Mouse (Mus musculus): ENCODE data around the gene Apopt1.
"Not testable (repeated sequence)": the region's sequence is repeated elsewhere in the genome, so short reads cannot be mapped to it uniquely, and the experiment has no call there.

Apopt1 gene

DNA sequence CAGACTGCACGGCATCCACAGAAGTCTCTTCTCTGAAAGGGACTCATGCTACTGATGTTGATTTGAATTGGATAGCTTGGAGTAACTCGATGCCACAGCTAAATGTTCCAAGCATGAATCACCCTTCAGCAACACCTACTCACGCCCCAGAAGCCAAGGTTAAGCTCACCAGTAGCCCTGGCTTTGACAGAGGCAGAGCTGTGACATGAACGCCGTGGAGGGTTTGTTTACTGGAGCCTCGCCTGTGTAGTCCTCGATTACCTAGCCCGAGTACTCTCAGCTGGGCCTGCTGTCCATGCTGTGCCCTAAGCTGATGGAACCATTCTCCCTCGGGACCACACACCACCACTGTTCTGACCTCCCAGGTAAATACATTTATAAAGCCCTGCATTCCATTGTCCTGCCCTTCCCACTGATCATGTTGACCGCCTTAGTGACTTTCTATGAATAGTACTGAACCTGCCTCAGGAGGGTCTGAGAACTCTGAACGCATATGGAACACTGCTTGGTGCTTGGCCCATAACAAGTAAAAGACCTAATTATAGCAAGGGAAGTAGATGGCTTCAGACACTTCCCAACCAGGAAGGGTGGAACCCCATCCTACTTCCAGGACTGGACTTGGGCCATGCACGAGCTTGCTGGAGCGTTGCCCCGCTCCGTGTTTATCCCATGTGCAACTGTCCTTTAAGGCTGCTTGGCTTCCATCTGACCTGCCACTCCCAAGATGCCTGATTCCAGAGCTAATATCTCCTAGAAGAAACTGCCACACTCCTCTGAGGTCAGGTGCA, 7.7 kb upstream of the Apopt1 start:
- DNase-seq (ENCODE audit: low spot score in 2 of 2): no peak

DNA sequence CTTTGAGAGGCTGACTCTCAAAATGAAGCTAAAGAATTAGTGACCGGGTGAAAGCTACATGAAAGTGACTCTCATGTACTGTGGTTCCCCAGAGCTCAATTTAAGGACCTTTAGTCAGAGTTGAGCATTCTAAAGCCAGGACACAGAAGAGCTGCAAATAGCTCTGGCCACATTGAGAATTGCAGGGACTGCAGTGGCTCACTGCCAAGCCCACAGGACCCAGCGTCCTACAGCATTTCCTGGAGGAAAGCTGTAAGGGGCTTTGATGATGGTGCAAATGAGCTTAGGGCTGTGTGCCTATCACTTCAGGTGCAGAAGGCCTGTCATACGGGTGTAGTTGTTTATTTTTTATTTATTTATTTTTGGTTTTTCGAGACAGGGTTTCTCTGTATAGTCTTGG, 4.9 kb upstream of the Apopt1 start:
- no peak for DNase-seq (ENCODE audit: low spot score in 2 of 2)

DNA sequence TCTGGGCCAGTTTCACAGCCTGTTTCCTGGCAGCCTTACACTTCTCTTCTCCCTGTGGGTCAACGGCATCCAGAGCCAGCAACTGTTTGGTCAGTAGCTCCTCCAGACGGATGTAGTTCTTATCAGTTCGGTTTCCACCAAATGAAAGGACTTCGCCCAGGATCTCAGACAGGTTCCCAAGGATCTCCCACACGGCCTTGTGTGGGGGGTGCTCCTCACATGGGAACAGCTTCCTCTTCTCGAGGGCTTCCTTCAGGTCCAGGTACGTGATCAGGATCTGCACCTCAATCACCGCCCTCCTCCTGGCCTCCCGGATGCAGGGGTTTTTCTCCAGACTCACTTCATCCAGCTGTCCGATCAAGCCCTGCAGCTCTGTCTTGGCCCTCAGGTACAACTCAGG, 3.0 kb upstream of the Apopt1 start:
- no peak for DNase-seq (ENCODE audit: low spot score in 2 of 2)

DNA sequence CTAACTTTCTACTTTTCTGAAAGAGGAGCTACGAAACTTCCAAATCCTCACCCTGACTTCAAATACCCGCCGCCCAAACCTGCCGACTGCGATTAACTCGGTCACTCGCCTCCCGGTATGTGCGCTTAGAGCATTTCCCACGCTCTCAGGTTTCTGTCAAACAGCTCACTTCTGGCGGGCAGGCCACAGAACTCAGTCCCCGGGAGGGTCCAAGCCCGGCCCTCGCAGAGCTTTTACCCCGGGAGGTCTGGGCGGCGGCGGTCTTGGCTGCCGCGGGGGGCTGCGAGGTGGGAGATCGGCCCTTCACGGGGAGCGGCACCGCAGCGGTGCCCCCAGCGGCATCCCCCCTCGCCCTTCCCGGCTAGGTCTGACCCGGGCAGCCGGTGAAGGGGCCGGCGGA, 585 bp upstream of the Apopt1 start:
- DNase-seq (ENCODE audit: low spot score in 2 of 2): peak in 1 of 2 experiments; percentile 22

DNA sequence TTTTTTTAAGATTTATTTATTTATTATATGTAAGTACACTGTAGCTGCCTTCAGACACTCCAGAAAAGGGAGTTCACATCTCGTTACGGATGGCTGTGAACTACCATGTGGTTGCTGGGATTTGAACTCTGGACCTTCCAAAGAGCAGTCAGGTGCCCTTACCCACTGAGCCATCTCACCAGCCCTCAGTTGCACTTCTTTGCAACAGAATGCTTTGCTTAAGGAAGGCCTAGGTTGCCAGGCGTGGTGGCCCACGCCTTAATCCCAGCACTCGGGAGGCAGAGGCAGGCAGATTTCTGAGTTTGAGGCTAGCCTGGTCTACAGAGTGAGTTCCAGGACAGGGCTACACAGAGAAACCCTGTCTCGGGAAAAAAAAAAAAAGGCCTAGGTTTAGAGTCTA, 819 bp downstream of the Apopt1 start:
- not testable (repeated sequence) for DNase-seq (ENCODE audit: low spot score in 2 of 2)

DNA sequence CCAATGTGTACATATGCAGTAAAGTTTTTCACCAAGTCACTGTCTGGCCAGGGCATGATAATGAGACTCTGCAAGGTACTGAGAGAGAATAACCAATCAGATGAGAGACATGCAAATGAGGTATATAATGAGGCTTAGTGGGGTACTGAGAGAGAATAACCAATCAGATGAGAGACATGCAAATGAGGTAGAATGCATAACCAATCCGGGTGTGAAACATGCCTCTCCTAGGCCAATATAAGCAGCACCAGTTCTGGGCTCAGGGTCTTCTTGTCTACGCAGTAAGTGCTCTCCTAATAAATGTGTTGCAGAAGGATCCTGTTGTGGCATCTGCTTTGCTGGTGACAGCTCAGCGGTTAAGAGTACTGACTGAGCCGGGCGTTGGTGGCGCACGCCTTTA, 3.4 kb downstream of the Apopt1 start:
- DNase-seq (ENCODE audit: low spot score in 2 of 2): no peak

DNA sequence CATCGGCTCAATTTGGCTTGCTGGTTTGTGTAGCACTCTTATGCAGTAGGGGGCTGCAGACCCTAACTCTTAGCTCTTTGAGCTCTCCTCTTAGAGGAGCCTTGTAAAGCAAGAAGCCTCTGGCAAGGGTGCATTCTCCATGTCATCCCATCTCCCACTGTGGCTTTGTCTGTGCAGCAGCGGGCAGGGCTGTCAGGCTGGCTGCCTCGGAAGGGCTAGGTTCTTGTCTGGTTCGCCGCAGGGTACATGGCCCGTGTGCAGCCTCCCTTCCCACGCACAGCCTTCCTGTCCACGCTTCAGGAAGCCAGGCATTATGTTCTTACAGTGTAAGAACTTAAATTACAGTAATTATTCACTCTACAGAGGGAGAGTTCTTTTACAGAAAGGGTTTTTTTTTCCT, 5.6 kb downstream of the Apopt1 start:
- no peak for DNase-seq (ENCODE audit: low spot score in 2 of 2)

DNA sequence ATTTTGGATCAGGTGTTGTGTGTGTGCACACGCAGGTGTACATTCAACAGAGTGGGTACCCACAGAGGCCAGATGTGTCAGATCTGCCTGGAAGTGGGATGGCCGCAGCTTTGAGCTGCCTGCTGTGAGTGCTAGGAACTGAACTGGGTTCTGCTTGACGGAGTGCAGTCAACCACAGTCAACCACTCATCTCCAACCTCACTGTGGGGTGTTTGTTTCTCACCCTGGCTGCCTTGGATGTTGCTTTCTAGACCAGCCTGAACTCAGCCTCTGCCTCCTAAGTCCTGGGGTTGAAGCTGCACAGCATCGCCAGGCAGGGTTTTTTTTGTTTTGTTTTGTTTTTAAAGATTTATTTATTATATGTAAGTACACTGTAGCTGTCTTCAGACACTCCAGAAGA, 7.2 kb downstream of the Apopt1 start:
- no peak for DNase-seq (ENCODE audit: low spot score in 2 of 2)

DNA sequence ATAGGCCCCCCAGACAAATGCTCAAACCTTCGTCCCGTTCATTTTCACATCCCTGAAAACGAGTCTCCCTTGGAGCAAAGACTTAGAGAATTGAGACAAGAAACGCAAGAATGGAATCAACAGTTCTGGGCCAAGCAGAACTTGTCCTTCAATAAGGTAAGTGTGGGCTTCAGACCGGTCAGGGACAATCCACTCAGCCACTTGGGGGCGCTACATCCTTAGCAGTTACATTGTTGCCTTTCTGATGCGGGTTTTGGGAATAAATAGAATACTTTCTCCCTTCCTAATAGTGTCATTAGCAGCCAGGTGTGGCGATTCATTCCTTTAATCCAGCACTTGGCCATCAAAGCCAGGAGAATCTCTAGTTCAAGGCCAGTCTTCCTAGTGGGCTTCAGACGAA, 9.6 kb downstream of the Apopt1 start:
- peak in 1 of 2 experiments; percentile 66 for DNase-seq (ENCODE audit: low spot score in 2 of 2)

DNA sequence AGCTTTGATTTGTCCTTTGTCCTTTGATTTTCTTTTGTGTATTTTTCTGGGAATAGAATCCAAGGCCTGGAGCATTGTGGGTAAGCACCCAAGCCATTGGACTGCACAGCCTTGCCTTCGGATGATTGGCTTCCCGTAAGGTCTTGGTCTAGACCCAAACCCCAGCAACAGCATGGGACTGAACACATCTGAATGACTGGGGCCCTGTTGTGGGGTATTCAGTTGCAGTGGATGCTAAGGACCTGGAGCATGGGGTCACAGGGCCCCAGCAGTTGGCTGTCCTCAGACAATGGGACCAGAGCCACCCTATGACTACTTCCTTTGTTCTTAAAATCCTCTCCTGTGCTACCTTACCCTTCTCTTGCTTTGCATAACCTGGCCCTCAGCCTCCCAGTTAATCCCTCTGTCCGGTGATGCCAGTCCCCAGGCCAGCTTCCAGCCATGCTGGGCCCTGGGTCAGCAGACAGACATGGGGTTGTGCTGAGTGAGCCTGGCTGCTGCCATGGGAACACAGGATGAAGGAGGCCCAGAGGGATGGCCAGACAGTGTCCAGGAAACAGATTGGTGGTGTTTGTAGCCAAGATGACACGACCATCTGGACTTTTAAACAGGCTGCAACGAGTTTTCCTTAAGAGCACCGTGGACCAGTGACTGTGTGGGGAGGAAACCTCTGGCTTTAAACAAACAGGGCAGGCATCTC, 11.7 kb downstream of the Apopt1 start:
- DNase-seq (ENCODE audit: low spot score in 2 of 2): peak in 1 of 2 experiments; percentile 60

DNA sequence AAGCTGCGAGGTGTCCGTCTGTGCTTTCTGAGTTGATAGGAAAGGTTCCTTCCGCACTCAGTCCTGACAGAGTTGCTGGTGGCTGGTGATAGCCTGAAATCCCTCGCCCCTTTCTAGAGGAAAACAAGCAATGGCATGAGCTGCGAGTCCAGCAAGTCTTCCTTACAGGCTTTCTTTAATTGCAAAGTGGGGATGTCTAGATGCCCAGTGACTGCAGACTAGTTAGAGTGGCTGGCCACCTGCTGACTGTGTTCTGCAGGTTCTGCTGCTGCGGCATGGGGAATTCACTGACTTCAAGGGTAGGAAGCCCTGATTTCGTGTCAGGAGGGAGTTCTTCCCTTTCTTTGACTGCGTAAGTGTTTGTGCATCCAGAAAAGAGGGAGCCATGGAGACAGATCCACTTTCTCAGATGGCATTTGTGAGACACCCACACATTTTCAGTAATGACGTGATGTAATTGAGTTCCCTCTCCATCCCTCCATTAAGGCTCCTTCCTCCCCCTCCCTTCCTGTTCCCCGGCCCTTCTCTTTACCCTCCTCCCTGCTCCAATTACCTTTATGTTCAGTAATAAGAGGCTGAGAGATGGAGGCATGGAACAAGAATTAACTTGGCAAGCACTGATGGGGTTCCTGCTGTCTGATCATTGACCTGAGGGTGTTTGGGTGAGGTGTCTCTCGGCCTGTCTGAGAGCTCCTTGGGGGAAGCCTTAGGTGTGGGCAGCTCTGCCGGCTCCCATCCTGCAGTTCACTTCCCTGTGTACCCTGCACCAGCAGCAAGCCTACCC, 12.5 kb downstream of the Apopt1 start:
- DNase-seq (ENCODE audit: low spot score in 2 of 2): no peak

DNA sequence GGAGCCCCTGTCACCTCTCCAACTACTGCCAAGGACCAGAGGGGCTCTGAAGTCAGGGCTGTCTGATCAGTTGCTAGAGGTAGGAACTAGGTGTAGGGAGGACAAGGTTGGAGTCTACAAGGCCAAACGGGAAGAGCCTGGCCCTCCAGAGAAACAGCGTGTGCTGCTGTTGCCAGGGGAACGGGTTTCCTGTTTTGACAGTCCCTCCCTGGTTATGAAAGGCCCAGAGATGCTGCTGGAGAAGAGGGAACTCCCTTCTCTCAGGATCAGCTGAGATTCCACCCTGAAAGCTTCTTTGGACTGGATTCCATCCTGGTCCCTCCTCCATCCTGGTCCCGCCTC, 13.0 kb downstream of the Apopt1 start:
- no peak for DNase-seq (ENCODE audit: low spot score in 2 of 2)

DNA sequence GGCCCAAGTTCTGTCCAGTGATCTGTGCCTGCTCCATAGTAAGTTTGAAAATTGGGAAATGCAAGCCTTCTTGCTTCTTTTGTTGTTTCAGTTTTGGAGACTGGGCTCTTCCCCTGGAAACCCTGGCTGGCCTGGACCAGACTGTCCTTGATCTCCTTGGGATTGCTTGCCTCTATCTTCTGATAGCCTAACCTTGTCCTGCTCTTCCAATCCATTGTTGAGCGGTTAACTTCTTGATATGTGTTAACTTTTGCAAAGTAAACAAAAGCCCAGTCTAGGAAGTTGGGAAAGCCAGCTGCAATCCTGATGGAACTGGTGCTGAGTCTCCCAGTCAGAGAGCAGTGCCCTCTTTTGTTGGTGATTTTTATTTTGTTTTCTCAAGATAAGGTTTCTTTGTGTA, 14.9 kb downstream of the Apopt1 start:
- DNase-seq (ENCODE audit: low spot score in 2 of 2): no peak

DNA sequence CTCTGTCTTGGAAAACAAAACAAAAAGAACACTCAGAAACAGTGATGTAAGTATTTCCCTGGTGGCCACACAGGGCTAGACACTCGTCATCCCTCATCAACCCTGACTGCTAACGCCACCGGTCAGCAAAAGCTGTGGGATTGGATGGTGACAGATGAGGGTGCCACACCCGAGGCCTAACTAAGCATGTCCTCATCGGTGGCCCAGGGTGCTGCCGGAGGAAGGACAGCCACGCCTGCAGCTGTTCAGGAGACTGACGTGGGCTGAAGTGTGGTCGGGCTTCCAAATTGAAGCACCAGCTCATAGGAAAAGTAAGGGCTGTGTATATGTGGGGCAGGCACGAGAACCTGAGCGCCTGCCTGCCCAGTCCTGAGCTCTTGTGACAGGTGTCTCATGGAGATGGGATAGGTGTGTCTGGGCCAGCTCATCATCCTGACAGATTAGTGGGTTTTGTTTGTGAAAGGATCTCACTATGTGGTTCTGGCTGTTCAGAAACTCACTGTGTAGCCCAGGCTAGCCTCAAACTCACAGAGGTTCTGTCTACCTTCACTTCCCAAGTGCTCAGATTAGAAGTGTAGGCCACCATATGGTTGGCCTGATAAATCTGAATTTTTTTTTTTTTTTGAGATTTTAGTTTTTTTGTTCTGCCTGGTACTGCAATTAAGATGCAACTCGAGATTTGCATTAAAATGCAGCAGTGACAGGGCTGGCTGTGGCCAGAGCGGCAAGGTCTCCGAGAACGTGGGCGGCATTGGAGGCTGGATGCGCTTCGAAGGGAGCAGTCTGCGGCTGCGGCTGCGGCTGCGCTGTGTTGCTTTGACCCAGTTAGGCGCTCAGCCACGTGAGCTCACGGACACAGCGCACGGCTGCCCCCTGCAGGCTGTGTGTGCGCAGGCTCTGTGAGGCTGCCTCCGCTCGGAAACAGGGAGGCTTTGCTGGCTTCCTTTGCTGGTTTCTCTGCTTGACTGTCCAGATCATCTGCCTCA, 19.1 kb downstream of the Apopt1 start:
- peak; percentile 70 to 93 for DNase-seq (ENCODE audit: low spot score in 2 of 2)

DNA sequence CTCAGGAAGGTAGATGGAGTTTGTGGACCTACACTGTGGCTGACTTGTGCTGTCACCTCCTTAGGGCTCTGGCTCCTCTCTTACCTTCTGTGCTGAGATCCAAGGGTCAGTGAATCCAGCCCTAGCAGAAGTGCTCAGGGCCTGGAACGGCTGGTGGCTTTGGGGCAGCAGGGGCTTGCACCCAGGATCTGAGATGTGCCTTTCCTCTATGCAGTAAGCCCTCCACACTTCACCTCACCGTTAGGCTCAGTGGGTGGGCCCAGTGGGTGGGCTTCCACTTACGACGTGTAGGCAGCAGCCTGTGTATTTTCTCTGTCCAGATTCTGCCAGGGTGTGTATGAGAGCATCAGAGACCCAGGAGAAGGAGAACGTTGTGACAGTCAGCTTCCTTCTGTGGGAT, 19.9 kb downstream of the Apopt1 start:
- DNase-seq (ENCODE audit: low spot score in 2 of 2): peak in 1 of 2 experiments; percentile 13

DNA sequence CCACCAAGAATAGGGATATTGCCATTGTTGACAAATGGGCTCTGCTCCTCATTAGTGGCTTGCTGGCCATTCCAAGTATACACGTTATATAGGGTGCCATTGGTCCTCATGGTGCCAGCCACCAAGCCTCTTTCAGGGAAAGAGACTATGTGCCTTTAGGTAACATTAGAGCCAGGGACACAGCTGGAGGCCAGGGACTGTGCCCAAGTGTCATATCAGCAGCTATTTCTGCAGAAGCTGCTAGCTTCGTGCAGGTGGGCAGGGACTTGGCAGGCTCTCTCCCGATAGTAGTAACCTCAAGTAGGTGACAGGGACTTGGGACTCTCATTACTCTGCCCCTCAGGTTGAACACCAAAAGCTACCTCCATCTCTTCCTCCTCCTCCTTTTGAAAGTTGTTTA, 21.9 kb downstream of the Apopt1 start:
- DNase-seq (ENCODE audit: low spot score in 2 of 2): no peak

DNA sequence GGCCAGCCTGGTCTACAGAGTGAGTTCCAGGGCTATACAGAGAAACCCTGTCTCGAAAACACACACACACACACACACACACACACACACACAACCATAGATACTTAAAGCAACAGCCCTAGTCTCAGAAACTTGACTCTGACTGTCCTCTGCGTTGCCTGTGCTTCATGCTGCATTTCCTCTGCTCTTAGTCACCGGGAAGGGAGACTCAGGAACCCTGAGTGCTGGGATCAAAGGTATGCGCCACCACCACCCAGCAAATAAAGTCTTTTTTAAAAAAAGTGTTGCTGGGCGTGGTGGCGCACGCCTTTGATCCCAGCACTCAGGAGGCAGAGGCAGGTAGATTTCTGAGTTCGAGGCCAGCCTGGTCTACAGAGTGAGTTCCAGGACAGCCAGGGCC, 23.6 kb downstream of the Apopt1 start:
- DNase-seq (ENCODE audit: low spot score in 2 of 2): not testable (repeated sequence)

DNA sequence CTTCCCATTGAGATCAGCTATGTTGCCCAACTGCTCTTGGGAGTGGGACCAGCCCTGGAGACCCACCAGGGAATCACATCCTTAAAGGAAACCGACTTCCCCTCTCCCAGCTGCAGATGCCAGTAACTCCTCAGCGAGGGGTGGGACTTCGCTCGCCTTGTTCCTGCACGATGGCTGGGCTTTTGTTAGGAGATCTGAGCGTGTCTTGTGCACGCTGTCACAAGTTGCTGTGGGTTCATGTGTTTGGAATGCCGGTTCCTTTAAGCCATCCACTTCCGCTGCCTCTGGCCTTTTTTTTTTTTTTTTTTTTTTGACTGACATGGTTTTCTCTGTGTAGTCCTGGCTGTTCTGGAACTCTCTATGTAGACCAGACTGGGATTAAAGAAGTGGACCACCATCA, 24.3 kb downstream of the Apopt1 start:
- DNase-seq (ENCODE audit: low spot score in 2 of 2): no peak

DNA sequence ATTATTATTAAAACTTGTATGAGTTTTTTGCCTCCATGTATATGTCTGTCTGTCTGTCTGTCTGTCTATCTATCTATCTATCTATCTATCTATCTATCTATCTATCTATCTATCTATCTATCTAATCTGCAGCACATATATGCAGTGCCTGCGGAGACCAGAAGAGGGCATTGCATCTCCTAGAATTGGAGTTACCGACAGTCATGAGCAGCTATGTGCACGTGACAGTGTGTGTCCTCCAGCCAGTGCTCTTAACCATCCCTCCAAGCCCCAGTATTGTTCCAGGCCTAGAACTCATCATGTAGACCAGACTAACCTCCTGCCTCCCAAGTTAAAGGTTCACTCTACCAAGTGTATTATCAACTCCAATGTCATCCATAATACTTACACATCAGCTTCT, 25.7 kb downstream of the Apopt1 start:
- peak in 1 of 2 experiments; percentile 62 for DNase-seq (ENCODE audit: low spot score in 2 of 2)

DNA sequence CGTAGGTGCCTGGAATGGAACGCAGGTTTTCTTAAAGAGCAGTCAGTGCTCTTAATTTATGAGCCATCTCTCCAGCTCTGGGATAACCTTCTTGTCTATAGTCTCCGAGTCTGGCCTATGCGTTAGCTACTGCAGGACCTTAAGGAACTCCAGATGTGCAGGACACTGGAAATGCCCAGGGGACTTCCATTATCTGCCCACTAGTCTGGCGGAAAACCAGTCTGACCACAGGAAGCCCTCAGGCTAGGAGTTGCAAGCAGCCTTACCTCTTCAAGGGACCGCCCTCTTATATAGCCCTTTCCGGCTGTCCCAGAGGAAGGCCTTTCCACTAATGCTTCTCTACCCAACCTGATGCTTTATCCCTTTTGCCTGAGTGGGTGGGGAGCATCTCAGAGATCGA, 28.3 kb downstream of the Apopt1 start:
- no peak for DNase-seq (ENCODE audit: low spot score in 2 of 2)

DNA sequence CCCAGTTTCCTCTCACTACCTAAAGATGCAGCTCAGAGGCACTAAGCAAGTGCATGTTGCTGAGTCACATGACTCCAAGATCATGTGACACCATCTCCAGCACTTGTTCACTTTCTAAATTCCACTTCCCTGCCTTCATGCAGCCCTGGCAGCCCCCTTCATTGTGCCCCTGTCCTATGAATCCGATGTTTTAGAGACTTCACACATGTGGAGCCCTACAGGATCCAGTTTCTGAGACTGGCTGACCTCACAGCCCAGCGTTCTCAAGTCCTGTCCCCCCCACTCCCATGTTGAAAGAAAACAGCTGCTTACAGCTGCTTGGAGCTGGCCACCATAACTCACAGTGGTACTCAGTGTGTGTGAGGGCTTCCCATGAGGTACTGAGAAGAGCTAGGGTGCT, 30.4 kb downstream of the Apopt1 start:
- no peak for DNase-seq (ENCODE audit: low spot score in 2 of 2)

Data from cerebellum, postnatal 4 days (tissue).